Mouse (Mus musculus) cerebellum, adult 11 months (tissue): ENCODE data around the gene Clic4.

Source experiments
- DNase-seq: peaks from one replicate; pipeline ENCODE4 v3.0.0; 2022

Clic4 gene

DNA sequence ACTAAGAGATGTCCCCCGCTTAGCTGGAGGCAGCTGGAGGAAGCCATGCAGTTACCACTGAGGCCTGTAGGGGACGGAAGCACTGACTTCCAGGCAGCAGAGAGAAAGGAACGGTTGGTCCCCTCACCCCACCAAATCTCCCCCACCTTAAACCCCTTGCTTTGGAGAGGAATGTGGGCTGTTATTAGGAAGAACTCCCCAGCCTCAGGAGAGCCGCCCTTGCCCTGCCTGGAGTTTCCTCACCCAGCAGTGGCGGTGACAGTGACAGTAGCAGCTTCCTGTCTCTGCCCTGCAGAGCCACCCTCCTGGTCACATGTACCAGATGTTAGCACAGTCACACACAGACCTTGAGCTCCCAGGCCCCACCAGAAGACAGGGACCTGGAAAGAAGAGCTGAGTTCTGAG, 93.5 kb downstream of the Clic4 start:
- no peak for DNase-seq

DNA sequence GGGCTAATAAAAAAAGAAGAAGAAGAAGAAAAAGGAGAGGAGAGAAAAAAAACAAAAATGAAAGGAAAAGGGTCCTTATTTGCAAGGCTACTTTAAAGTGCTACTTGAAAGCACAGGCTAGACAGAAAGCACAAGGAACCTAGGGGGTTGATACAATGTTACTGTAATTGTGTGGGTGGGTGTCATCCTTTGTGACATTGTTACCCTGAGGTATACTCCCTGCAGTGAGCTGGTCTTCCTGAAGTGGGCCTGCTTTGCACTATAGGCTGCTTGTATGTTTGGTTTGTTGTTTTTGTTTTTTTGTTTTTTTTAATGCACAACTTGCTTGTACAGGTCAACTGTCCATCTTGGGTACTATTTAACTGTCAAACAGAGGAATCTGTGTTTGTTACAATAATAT, 95.0 kb downstream of the Clic4 start:
- no peak for DNase-seq

DNA sequence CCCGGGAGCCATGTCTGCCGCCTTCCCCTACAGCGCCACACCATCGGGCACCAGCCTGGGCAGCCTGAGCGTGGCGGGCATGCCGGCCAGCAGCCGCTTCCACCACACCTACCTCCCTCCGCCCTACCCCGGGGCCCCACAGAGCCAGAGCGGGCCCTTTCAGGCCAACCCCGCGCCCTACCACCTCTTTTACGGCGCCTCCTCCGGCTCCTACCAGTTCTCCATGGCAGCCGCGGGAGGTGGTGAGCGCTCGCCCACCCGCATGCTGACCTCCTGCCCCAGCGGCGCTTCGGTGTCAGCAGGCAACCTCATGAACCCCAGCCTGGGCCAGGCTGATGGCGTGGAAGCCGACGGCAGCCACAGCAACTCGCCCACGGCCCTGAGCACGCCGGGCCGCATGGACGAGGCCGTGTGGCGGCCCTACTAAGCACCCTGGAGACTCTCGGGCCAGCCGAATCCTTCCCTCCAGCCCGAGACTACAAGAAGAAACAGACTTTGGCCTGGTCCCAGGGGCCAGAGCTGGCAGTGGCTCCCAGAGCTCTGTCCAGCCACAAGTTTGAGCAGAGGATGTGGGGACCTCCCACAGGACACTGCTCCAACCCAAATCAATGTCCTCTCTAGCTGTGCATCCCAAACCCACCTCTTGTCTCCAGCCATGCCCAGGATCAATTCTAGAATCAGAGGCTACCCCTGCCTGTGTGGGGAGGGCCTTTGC, 97.1 kb downstream of the Clic4 start:
- no peak for DNase-seq

DNA sequence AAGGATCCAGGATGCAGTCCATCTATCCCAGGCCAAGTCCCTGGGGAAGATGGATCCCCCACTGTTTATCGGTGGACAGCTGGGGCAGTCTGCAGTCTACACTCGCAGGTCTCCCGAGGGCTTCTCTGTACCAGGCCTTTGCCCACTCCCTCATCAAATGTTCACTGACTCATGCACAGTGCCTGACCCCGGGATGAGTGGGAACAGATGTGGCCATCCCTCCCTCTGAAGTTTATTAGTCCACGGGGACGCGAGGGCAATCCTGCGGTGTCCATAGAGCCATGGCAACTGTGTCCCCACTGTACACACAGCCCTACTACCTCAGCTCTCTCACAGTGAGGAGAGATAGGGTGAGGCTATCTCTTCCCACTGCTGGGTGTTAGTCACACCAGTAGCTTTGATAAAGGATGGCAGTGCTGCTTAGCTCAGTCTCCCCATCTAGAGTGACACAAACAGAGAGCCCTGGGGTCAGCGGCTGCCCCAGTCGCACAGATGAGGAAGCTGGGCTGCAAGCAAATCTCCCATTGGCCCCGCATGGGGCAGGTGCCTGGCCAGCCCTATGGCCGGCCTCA, 101.2 kb downstream of the Clic4 start:
- DNase-seq = no peak

DNA sequence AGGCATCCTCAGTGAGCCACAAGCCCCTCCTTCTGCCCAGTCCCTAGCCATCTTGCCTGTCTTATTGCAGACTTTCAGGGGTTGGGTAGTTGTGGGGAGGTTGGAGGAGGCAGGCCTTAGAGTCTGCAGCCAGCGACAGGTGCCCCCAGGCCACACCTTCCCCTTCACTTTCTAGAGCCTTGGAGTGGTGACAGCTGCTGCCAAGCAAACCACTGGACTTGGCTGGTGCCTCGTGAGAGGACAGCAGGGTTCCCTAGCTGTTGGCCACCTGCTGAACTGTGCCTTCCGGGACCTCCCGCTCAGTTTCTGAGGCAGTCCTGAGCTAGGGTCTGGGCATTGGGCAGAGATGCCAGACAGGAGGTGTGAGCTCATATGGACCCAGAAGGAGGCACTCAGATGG, 103.1 kb downstream of the Clic4 start:
- DNase-seq = no peak

DNA sequence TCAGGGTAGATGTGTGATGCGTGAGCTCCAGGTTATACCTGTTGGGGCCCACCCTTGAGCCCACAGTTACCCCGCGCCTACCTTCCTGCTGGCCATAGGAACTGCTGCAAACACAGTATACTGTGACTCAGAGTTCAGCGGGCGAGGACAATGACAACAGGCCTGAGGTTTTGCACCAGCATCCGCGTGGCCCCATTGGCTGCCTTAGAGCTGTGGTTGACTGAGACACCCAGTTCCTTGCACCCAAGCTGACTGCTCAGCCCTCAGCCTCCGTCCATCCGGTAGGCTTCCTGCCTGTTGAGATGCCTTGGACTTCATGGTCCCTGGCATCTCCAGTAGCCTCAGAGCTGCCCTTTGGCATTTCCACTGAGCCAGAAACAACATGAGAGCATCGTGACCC, 103.5 kb downstream of the Clic4 start:
- DNase-seq = no peak

DNA sequence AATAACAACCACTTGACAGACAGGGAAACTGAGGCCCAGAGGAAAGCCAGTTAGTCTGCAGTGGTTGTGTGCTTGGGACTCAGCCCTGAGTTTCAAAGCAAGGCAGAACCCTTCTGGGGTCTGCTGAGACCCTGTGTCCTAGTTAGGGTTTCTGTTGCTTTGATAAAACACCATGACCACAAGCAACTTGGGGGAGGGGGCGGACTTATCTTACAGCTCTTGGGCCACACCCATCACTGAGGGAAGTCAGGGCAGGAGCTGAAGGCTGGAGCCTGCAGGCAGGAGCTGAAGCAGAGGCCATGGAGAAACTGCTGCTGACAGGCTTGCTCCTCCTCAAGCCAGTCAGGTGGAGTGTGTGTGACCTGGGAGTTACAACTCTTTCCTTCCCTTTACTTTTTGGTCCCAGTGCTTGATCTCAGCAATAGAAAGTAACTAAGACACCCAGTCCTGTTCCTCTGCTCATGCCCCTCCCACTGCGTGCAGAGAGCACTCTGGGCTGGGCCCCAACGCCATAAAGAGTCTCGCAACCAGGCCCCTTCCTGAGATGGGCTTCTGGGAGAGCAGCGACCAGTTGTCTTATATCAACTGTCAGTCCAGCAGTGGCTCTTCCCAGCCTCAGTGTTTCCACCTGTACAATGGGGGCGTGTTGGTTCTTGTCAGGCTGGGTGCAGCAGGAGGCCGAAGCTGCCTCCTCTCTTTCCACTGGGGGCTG, 104.6 kb downstream of the Clic4 start:
- DNase-seq = no peak

DNA sequence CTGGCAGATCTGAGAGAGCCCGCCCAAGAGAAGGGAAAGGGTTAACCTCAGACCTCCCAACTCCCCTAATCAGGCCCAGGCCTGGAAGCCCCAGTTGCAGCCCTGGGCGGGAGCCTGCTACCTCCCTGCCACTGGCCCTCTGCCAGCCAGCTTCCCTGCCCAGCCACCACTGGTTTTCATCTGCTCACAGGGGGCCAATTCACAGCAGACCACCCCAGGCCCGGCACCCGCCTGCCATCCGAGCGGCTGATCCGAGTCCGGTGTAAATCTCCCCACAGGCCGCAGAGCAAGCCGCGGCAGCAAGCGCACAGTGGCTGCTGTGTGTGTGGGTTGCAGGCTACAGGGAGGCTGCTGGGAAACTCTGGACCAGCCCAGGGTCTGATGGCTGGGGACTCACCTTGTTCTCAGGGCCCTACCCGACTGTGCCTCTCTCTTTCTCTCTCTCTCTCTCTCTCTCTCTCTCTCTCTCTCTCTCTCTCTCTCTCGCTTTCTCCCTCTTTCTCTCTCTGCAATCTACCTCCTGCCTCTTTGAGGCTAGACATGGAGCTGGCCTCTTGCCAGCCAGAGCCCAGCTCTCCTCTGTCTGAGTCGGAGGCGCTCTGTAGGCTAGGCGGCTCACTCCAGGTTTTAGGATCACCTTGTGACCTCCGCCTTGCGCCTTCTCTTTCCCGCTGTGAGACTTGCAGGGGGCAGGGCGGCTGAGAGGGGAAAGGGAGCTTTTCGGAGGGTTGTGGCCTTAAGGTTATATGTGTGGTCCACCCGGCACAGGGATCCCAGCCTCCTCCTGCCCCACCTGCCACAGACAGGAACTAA, 106.0 kb downstream of the Clic4 start:
- DNase-seq = no peak

DNA sequence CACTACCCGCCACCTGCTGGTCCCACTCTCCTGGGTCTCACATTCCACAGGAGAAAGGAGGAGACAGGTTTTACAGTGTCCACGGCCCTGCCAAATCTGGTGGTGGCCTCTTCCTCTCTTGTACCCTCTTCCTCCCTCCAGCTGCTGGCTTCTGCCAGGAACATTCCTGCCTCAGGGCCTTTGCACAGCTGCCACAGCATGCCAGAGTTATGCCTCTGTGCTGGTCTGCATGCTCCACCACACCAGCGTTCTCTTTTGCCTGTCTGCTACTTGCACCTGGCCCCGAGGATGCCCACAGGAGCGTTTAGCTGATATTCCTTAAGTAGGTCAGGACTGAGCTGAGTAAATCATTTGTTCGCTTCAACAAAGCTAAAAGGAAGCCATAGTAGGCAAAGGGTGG, 106.9 kb downstream of the Clic4 start:
- DNase-seq = no peak
